Mouse (Mus musculus): ENCODE results near the gene Gm49721. TPM values are rescaled to one million over a fixed set of nuclear protein-coding genes. Genes with fewer than 3 reads are reported as not detected.
"Not testable (repeated sequence)": the region's sequence is repeated elsewhere in the genome, so short reads cannot be mapped to it uniquely, and the experiment has no call there.

The Gm49721 gene
- polyA plus RNA-seq, 1 experiment, result not detected

GRCm38 (mm10) chr17:7009440-7009839, 30.7 kb downstream of the Gm49721 start:
- H3K4me3 ChIP-seq (ENCODE audit: insufficient read depth, low read length); H3K27ac ChIP-seq (ENCODE audit: insufficient read depth, low read length); H3K4me1 ChIP-seq (ENCODE audit: control insufficient read depth, insufficient read depth, low read length): not testable (repeated sequence)

- H3K27ac ChIP-seq (ENCODE audit: insufficient read depth, low read length); H3K4me1 ChIP-seq (ENCODE audit: control insufficient read depth, insufficient read depth, low read length); H3K4me3 ChIP-seq (ENCODE audit: insufficient read depth, low read length): not testable (repeated sequence)
These were observed 31.2 kb downstream of the Gm49721 start for GRCm38 (mm10) chr17:7009901-7010300.

- not testable (repeated sequence) for H3K4me1 ChIP-seq (ENCODE audit: control insufficient read depth, insufficient read depth, low read length); H3K27ac ChIP-seq (ENCODE audit: insufficient read depth, low read length); H3K4me3 ChIP-seq (ENCODE audit: insufficient read depth, low read length)
These were observed 35.5 kb downstream of the Gm49721 start for GRCm38 (mm10) chr17:7014190-7014589.

- H3K4me1 ChIP-seq (ENCODE audit: control insufficient read depth, insufficient read depth, low read length); H3K4me3 ChIP-seq (ENCODE audit: insufficient read depth, low read length); H3K27ac ChIP-seq (ENCODE audit: insufficient read depth, low read length): not testable (repeated sequence)
These were observed 46.6 kb downstream of the Gm49721 start, which contains the start of gene Gm1604a for GRCm38 (mm10) chr17:7025257-7025656. Gm1604a (plus strand) TSS chr17:7025568.

GRCm38 (mm10) chr17:7025764-7026346, 47.2 kb downstream of the Gm49721 start:
- H3K4me1 ChIP-seq (ENCODE audit: control insufficient read depth, insufficient read depth, low read length); H3K4me3 ChIP-seq (ENCODE audit: insufficient read depth, low read length); H3K27ac ChIP-seq (ENCODE audit: insufficient read depth, low read length): not testable (repeated sequence)

GRCm38 (mm10) chr17:7030204-7030603, 51.5 kb downstream of the Gm49721 start:
- H3K27ac ChIP-seq (ENCODE audit: insufficient read depth, low read length); H3K4me1 ChIP-seq (ENCODE audit: control insufficient read depth, insufficient read depth, low read length); H3K4me3 ChIP-seq (ENCODE audit: insufficient read depth, low read length): not testable (repeated sequence)

GRCm38 (mm10) chr17:7030622-7031174, 52.0 kb downstream of the Gm49721 start:
- not testable (repeated sequence) for H3K4me3 ChIP-seq (ENCODE audit: insufficient read depth, low read length); H3K4me1 ChIP-seq (ENCODE audit: control insufficient read depth, insufficient read depth, low read length); H3K27ac ChIP-seq (ENCODE audit: insufficient read depth, low read length)

GRCm38 (mm10) chr17:7033192-7034166, 54.8 kb downstream of the Gm49721 start:
- H3K27ac ChIP-seq (ENCODE audit: insufficient read depth, low read length); H3K4me3 ChIP-seq (ENCODE audit: insufficient read depth, low read length); H3K4me1 ChIP-seq (ENCODE audit: control insufficient read depth, insufficient read depth, low read length): not testable (repeated sequence)

GRCm38 (mm10) chr17:7068997-7069539, 90.4 kb downstream of the Gm49721 start:
- not testable (repeated sequence) for H3K4me3 ChIP-seq (ENCODE audit: insufficient read depth, low read length); H3K4me1 ChIP-seq (ENCODE audit: control insufficient read depth, insufficient read depth, low read length)

GRCm38 (mm10) chr17:7069561-7070240, 91.0 kb downstream of the Gm49721 start:
- not testable (repeated sequence) for H3K4me1 ChIP-seq (ENCODE audit: control insufficient read depth, insufficient read depth, low read length); H3K27ac ChIP-seq (ENCODE audit: insufficient read depth, low read length); H3K4me3 ChIP-seq (ENCODE audit: insufficient read depth, low read length)

More at GRCm38 (mm10) chr17:7068997-7069539, 90.4 kb downstream of the Gm49721 start:
- H3K27ac ChIP-seq (ENCODE audit: insufficient read depth, low read length), result not testable (repeated sequence)

GRCm38 (mm10) chr17:7074494-7074893, 95.8 kb downstream of the Gm49721 start:
- not testable (repeated sequence) for H3K27ac ChIP-seq (ENCODE audit: insufficient read depth, low read length); H3K4me1 ChIP-seq (ENCODE audit: control insufficient read depth, insufficient read depth, low read length); H3K4me3 ChIP-seq (ENCODE audit: insufficient read depth, low read length)
- peak; percentile 31; the same call in 1 of the 2 replicates for TF ChIP-seq CTCF (IDR thresholded peaks at IDR 0.05; ENCODE audit: borderline replicate concordance, insufficient read depth, low read length)

GRCm38 (mm10) chr17:7075519-7075918, 96.8 kb downstream of the Gm49721 start:
- H3K27ac ChIP-seq (ENCODE audit: insufficient read depth, low read length); H3K4me1 ChIP-seq (ENCODE audit: control insufficient read depth, insufficient read depth, low read length); H3K4me3 ChIP-seq (ENCODE audit: insufficient read depth, low read length): not testable (repeated sequence)

- H3K27ac ChIP-seq (ENCODE audit: insufficient read depth, low read length); H3K4me3 ChIP-seq (ENCODE audit: insufficient read depth, low read length); H3K4me1 ChIP-seq (ENCODE audit: control insufficient read depth, insufficient read depth, low read length): not testable (repeated sequence)
These were observed 100.9 kb downstream of the Gm49721 start for GRCm38 (mm10) chr17:7079558-7079957.

GRCm38 (mm10) chr17:7084523-7084922, 105.8 kb downstream of the Gm49721 start:
- H3K27ac ChIP-seq (ENCODE audit: insufficient read depth, low read length); H3K4me1 ChIP-seq (ENCODE audit: control insufficient read depth, insufficient read depth, low read length); H3K4me3 ChIP-seq (ENCODE audit: insufficient read depth, low read length): not testable (repeated sequence)
